Mouse (Mus musculus) heart, embryonic 13.5 days (tissue): ENCODE results near the gene Calcoco1. TPM values are rescaled to one million over a fixed set of nuclear protein-coding genes. Genes with fewer than 3 reads are reported as not detected.
A peak's percentile ranks its signal among the peaks of the same experiment; 100 is the strongest.

Source experiments
- ATAC-seq: fragments of 200-750 bp; cut with Nextera tagmentation; 2 replicates; pipeline ENCODE4 v1.8.0; 2017; ENCODE audit warnings: moderate TSS enrichment; ENCODE audit not compliant: insufficient number of reproducible peaks, low FRiP score, low TSS enrichment; ENCODE audit errors: extremely low read depth
- H3K27ac ChIP-seq: fragments of 300-500 bp; sonication (generic); replicated peaks from 2 replicates; pipeline ENCODE4 v1.5.1; 2015; ENCODE audit warnings: moderate library complexity, mild to moderate bottlenecking, inconsistent platforms
- H3K27me3 ChIP-seq: fragments of 300-500 bp; sonication (generic); replicated peaks from 2 replicates; pipeline ENCODE4 v1.6.1; 2015; ENCODE audit warnings: mild to moderate bottlenecking, inconsistent platforms
- H3K36me3 ChIP-seq: fragments of 300-500 bp; sonication (generic); 2 replicates; pipeline ENCODE4 v1.6.1; 2015; ENCODE audit warnings: mild to moderate bottlenecking, inconsistent platforms
- H3K4me1 ChIP-seq: fragments of 300-500 bp; sonication (generic); 2 replicates; pipeline ENCODE4 v1.6.1; 2015; ENCODE audit warnings: inconsistent platforms
- H3K4me2 ChIP-seq: fragments of 300-500 bp; sonication (generic); 2 replicates; pipeline ENCODE4 v1.6.1; 2015; ENCODE audit warnings: inconsistent platforms, mild to moderate bottlenecking, moderate library complexity
- H3K4me3 ChIP-seq: fragments of 300-500 bp; sonication (generic); 2 replicates; pipeline ENCODE4 v1.5.1; 2015; ENCODE audit warnings: moderate library complexity, mild to moderate bottlenecking, inconsistent platforms
- H3K9ac ChIP-seq: fragments of 300-500 bp; sonication (generic); 2 replicates; pipeline ENCODE4 v1.6.1; 2015; ENCODE audit warnings: inconsistent platforms, mild to moderate bottlenecking, moderate library complexity
- H3K9me3 ChIP-seq: fragments of 300-500 bp; sonication (generic); 2 replicates; pipeline ENCODE4 v1.6.1; 2016; ENCODE audit warnings: inconsistent platforms
- WGBS: fragments of 180-500 bp; shearing (Covaris S2); methylation state at CpG from one replicate; pipeline ENCODE4 v1.1.7; 2015; ENCODE audit warnings: mixed read lengths; 5-methylcytosine and 5-hydroxymethylcytosine counted together
- polyA plus RNA-seq: library from polyadenylated mRNA; unstranded; fragments of >200 nt; fragmentation: Nextera tagmentation; extraction: Ambion mirVana; gene quantifications from 2 replicates; pipeline ENCODE4 v1.2.1, GENCODE M21; 2015

The Calcoco1 gene
- polyA plus RNA-seq, 1 experiment from 2014 or later, result 50.8 TPM

DNA sequence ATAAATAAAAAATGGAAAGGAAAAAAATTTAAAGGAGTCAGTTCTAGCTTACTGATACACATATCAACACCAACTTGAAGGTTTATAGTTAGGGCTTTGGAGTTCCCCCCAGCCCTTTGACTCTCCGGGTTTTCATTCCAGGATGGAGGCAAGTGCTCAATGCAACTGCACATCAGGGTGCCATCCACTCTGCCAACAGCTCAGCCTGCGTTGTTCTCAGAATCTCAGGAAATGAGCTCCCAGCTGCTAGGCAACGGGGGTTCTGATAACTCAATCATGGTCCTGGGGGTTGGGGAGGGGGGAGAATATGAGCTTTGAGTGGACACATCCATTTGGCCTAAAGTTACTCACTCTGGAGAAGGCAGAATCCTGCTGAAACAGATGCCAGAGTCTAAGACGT lies 36.2 kb downstream of the Calcoco1 start:
- Histone ChIP-seq H3K27me3 (peaks cover 39% of the 10 kb centered on the region), H3K9me3 (no peaks in the 10 kb centered on the region), H3K36me3 (no peaks in the 10 kb centered on the region), H3K4me2 (no peak overlapping the region), H3K4me3 (no peak overlapping the region), H3K4me1 (no peaks in the 10 kb centered on the region), H3K27ac (no peak overlapping the region), H3K9ac (no peak overlapping the region)
- ATAC-seq, result no peak
- WGBS, result 17% methylated on average over 4 of the region's 4 CpGs

DNA sequence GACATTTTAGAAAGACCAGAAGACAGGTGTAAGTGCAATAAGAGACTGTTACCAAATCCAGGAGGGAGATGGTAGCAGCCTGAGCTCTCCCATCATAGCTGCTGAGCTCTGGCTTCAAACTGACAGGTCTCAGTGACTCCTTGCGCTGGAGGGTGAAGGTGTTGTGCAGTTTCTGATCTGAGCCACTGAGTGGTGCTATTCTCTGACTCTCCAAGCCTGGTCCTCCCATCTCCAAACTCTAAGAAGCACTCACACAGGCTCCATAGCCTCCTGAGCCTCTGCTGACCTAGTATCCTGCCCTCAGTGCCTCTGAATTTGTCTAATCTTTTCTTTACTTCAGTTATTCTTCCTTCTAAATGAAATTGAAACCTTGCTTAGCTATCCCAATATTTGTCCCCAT lies 38.3 kb downstream of the Calcoco1 start:
- no peaks in the 10 kb centered on the region for H3K9me3 ChIP-seq
- WGBS, result 8% methylated on average over 1 of the region's 1 CpGs

DNA sequence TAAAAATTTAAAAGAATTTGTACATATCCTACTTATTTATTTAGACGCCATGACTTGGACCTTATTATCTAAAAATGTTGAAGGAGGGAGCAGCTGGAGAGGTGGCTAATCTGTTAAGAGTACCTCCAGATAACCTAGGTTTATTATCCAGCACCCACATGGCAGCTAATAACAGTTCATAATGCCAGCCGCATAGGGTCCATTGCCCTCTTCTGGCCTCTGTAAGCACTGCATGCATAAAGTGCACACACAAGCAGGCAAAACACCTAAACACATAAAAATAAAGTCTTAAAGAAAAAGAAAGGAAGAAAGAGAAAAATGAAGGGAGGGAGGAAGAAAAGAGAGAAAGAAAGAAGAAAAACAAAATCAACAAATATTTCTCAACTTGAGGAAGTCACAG lies 45.6 kb downstream of the Calcoco1 start:
- no peak overlapping the region for H3K4me2 ChIP-seq
- H3K4me3 ChIP-seq, result no peak overlapping the region
- no peaks in the 10 kb centered on the region; the same call in 1 of the 2 replicates for H3K27me3 ChIP-seq
- H3K9ac ChIP-seq, result no peak overlapping the region
- WGBS, result 85% methylated on average over 2 of the region's 2 CpGs
- H3K4me1 ChIP-seq, result peaks cover 25% of the 10 kb centered on the region
- H3K9me3 ChIP-seq, result no peaks in the 10 kb centered on the region
- H3K36me3 ChIP-seq, result no peaks in the 10 kb centered on the region
- no peak overlapping the region for H3K27ac ChIP-seq
- no peak for ATAC-seq

More for the DNA sequence above, 38.3 kb downstream of the Calcoco1 start:
- Histone ChIP-seq H3K36me3 (no peaks in the 10 kb centered on the region), H3K9ac (no peak overlapping the region), H3K27ac (no peak overlapping the region), H3K4me2 (no peak overlapping the region), H3K27me3 (peaks cover 27% of the 10 kb centered on the region), H3K4me3 (no peak overlapping the region), H3K4me1 (no peaks in the 10 kb centered on the region)
- ATAC-seq, result no peak

DNA sequence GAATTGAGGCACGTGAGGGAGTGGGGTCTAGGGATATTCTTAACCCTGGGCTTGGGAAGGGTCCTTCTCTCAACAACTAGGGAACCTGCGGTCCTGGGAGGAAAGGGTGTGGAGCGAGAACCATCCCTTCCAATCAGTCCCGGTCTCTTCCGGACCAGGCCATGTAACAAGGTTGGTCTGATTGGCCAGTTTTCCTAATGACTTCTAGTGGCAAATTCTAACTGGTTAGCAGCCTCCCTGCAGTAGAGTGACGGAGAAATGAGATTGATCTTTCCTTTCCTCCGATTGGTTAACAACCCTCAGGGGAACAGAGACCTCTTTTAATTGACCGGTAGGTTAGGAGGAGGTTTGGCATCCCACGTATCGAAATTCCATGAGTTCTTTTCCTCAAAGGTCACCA lies 48.4 kb downstream of the Calcoco1 start:
- Histone ChIP-seq H3K4me2 (peak overlapping the region; percentile 88), H3K9me3 (no peaks in the 10 kb centered on the region), H3K4me3 (peak overlapping the region; percentile 79), H3K9ac (peak overlapping the region; percentile 95), H3K27ac (peak overlapping the region; percentile 100), H3K27me3 (no peaks in the 10 kb centered on the region), H3K36me3 (peaks cover 11% of the 10 kb centered on the region), H3K4me1 (peaks cover 44% of the 10 kb centered on the region)
- ATAC-seq, result 0 out of 2 replicates have a peak, but pooled peaks have one; percentile 17
- WGBS, result 2% methylated on average over 10 of the region's 10 CpGs

DNA sequence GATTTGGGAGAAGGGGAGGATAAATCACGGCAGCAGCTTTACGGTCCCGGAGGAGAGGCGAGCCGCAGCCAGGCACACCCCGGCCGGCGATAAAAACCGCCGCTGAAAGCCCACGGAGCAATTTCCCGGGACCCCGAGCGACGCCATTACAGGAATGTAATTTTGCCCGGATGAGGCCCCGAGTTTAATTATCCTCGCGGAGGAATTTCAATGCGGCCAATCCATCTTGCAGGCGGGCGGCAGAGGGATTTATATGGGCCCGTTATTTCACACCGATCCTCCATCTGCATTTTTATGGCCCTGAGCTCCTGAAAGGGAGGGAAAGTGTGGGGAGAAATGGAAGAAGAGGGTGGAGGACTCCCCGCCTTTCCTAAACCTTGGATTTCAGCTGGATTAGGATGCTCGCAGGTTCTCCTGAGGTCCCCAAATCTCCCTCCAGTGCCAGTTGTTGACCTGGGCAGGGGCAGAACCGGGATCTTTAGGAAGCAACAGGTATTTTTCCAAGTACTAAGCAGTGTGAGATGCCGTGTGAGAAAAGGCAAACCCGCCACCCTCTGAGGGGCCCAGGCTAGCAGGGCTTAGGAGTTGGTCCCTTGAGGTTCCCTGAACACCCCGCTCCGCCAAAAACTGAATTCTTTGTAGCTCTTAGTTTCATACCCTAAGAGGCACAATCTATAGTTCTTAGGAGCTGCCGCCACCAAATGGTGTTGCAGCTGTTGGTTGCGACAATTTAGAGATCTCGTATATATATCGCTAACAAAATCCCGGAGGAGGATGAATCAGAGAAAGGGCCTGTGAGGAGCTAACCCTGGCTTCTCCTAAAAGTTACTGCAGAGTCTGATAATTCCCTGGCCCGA lies 49.5 kb downstream of the Calcoco1 start, which contains the start of gene Atp5g2:
Gene Atp5g2 (minus strand): TSS at position 138 of the 857 bp plus-strand sequence.
- H3K36me3 ChIP-seq, result peaks cover 21% of the 10 kb centered on the region
- WGBS, result 4% methylated on average over 37 of the region's 37 CpGs
- no peaks in the 10 kb centered on the region for H3K9me3 ChIP-seq
- peaks cover 47% of the 10 kb centered on the region for H3K4me1 ChIP-seq
- peak within 1 kb of the TSS; percentile 95 for H3K9ac ChIP-seq
- H3K4me2 ChIP-seq, result peak within 1 kb of the TSS; percentile 88
- no peak for ATAC-seq
- H3K27me3 ChIP-seq, result no peaks in the 10 kb centered on the region
- peak within 1 kb of the TSS; percentile 100 for H3K27ac ChIP-seq
- peak within 1 kb of the TSS; percentile 79 for H3K4me3 ChIP-seq

DNA sequence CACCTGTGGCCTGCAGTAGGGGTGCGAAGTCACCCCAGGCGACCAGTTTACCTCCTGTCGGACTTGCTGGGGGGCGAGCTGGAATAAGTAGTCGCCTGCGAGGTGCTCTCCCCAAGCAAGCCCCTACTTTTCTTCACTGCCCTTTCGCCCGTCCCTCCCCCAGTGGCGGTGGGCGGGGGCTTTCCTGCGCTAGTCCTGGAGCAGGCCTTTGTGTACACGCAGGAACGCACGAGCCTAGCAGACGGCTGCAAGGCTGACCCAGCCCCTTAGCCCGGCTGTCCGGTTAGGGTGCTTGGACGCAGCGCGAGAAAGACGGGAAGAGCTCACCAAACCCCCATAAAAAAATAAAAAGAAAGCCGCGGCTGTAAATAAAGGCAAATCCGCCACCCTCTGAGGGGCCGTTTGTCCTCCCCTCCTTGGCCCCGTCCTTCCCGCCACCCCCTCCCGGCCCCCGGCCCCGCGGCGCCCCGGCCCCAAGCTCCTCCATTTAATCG lies 50.2 kb downstream of the Calcoco1 start:
- ATAC-seq, result peak; percentile 47; the same call in 1 of the 2 replicates
- WGBS, result under 1% methylated on average over 33 of the region's 34 CpGs
- Histone ChIP-seq H3K9ac (peak overlapping the region; percentile 95), H3K27ac (peak overlapping the region; percentile 100), H3K4me3 (peak overlapping the region; percentile 79), H3K36me3 (peaks cover 28% of the 10 kb centered on the region), H3K27me3 (no peaks in the 10 kb centered on the region), H3K4me2 (peak overlapping the region; percentile 88), H3K4me1 (peaks cover 47% of the 10 kb centered on the region), H3K9me3 (no peaks in the 10 kb centered on the region)

DNA sequence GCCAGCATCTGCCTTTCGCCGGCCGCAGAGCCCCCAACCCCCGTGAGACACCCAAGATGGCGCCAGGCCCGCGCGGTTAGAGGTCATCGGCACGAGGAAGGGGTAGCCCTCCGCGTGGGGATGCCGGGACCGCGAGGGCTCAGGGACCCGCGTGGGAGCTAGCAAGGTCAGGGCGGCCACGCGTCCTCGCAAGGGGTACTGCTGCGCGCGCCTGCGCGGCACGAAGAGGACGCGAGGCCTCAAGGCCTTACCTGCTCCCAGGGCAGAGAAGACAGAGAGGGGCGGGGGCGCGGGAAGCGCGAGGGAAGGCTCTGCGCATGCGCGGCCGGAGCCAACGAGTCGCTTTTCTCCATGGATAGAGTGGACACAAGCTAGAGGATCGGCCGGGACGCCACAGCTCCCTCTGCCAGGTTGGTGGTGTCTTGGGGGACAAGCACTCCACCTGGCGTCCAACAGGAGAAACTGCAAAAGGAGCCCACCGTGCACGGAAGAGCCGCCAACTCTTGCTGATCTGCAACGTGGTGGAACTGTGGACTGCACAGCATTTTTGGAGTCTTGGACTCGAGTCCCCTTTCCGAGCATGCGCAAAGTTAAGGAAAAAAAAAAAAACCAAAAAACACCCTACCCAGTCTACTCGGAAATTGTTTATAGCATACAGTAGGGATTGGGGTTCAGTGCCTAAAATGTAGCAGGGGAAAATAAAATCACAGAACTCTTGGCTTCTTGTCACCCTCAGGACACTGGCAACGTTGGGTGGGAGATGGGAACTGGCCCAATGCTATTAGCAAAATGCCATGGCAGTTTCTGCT lies 51.0 kb downstream of the Calcoco1 start:
- Histone ChIP-seq H3K9ac (peak overlapping the region; percentile 98), H3K27me3 (no peaks in the 10 kb centered on the region), H3K4me3 (peak overlapping the region; percentile 79), H3K4me1 (peaks cover 47% of the 10 kb centered on the region), H3K36me3 (peaks cover 36% of the 10 kb centered on the region), H3K4me2 (peak overlapping the region; percentile 88), H3K27ac (peak overlapping the region; percentile 100), H3K9me3 (no peaks in the 10 kb centered on the region)
- WGBS, result under 1% methylated on average over 53 of the region's 53 CpGs
- peak; percentile 93 for ATAC-seq

DNA sequence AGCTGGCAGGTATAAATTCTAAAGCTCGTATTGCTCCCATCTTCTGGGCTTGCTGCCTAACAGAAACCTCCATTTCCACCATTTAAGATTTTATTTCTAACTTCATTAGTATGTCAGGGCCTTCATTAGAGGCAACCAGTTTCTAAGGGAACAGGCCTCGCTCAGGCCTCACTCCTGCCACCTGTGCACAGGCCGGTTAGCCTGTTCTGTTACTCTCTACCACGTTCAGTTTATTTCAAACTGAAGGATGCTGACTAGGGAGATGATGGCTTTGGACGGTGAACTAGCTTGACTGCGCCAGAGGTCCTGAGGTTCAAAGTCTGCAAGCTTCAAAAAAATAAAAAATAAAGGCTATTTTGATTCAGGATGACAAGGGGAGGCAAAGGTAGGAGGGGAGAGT lies 51.7 kb downstream of the Calcoco1 start:
- no peaks in the 10 kb centered on the region for H3K9me3 ChIP-seq
- peak overlapping the region; percentile 98 for H3K9ac ChIP-seq
- 10% methylated on average over 6 of the region's 6 CpGs for WGBS
- H3K4me1 ChIP-seq, result peaks cover 47% of the 10 kb centered on the region
- H3K4me3 ChIP-seq, result peak overlapping the region; percentile 79
- peaks cover 42% of the 10 kb centered on the region for H3K36me3 ChIP-seq
- H3K27me3 ChIP-seq, result no peaks in the 10 kb centered on the region
- peak overlapping the region; percentile 100 for H3K27ac ChIP-seq
- peak overlapping the region; percentile 88 for H3K4me2 ChIP-seq
- no peak for ATAC-seq

DNA sequence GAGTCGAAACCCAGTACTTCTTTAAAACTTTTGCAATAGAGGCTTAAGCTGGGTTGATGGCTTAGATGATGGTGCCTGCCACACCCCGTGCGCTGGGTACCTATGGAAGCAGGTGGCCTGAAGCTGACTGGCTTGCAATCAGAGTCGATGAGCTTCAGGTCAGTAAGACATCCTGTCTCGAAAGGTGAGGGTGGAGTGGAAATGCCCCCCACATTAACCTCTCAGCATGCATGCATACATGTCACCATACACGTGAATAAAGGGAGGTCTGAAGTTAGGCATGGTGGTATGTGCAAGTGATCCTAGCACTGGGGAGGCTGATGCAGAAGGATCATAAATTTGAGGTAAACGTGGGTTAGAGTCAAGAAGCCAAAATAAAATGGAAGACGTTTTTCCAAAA lies 52.4 kb downstream of the Calcoco1 start:
- Histone ChIP-seq H3K4me3 (peak overlapping the region; percentile 79), H3K4me1 (peaks cover 47% of the 10 kb centered on the region), H3K36me3 (peaks cover 50% of the 10 kb centered on the region), H3K9ac (peak overlapping the region; percentile 98), H3K27ac (no peak overlapping the region), H3K9me3 (no peaks in the 10 kb centered on the region), H3K27me3 (no peaks in the 10 kb centered on the region), H3K4me2 (peak overlapping the region; percentile 88)
- WGBS, result 82% methylated on average over 8 of the region's 8 CpGs
- no peak for ATAC-seq

DNA sequence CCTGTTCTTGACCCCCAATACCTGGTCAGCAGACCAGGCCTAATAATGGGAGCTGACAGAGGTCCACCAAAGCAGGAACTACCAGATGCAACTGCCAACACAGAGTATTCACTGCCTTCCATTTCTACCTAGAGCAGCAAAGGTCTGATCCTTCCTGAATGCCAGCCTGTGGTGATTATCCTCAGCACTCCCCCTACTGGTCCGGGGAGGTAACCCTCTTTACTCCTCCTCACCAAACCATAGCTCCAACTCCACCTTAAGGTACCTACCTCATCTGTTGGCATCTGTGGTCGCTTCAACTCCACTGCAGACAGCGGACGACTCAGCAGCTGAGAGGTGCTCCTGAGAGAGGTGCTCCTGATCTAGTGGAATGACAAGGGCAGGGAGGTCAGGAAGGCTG lies 56.5 kb downstream of the Calcoco1 start:
- Histone ChIP-seq H3K4me3 (no peak overlapping the region), H3K27ac (no peak overlapping the region; the same call in 1 of the 2 replicates), H3K27me3 (no peaks in the 10 kb centered on the region), H3K36me3 (peaks cover 90% of the 10 kb centered on the region), H3K9ac (no peak overlapping the region; the same call in 1 of the 2 replicates), H3K4me2 (no peak overlapping the region), H3K4me1 (peaks cover 21% of the 10 kb centered on the region), H3K9me3 (no peaks in the 10 kb centered on the region)
- no peak for ATAC-seq
- 39% methylated on average over 4 of the region's 4 CpGs for WGBS

DNA sequence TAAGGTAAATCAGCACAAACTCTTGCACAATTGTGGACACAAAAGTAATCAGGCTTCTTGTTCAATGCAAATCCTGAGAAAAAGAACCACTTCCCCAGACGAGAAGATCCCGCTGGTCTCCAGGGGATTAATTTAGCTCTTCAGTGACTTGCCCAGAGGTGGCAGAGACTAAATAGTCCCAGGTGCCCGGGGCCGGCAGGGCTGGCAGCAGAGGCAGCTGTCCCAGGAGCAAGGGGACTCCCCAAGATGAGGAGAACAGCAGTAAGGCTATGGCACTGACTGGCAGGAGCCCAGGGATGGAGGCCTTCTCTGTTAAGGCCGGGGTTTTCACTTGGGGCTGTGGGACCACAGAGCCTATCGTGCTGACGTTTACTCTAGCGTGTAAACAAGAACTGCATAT lies 58.2 kb downstream of the Calcoco1 start:
- H3K4me2 ChIP-seq, result no peak overlapping the region
- no peaks in the 10 kb centered on the region for H3K9me3 ChIP-seq
- no peak for ATAC-seq
- no peak overlapping the region for H3K4me3 ChIP-seq
- 89% methylated on average over 8 of the region's 8 CpGs for WGBS
- no peaks in the 10 kb centered on the region for H3K27me3 ChIP-seq
- peaks cover 18% of the 10 kb centered on the region for H3K4me1 ChIP-seq
- 0 out of 2 replicates have a peak overlapping the region, but pooled peaks have one; percentile 19 for H3K9ac ChIP-seq
- H3K27ac ChIP-seq, result no peak overlapping the region
- H3K36me3 ChIP-seq, result peaks cover 92% of the 10 kb centered on the region
